Mouse (Mus musculus) adipocyte (in vitro differentiated cells): ENCODE results near the gene Cep97.
"Not testable (repeated sequence)": the region's sequence is repeated elsewhere in the genome, so short reads cannot be mapped to it uniquely, and the experiment has no call there.

Experiments used
- DNase-seq: peaks from one replicate; pipeline ENCODE4 v3.0.0-alpha.2; 2016; ENCODE audit warnings: low spot score

Gene Cep97

DNA sequence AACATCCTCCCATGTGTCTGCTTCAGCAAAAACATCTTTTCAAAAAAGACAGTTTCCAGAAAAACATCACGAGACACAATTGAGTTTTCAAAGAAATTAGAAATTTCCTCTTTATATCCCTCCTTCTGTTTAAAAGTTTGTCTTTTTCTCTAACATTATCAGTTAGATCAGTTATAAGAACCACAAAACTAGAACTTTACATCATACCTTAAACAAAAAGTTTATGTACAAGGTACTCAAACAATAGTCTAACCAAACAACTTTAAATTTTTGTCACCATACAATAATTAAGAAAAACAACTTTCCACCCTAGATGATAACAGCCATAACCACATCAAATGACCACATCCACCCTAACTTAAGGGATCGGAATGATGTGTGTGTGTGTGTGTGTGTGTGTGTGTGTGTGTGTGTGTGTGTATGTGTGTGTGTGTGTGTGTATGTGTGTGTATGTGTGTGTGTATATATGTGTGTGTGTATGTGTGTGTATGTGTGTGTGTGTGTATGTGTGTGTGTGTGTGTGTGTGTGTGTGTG is 13.3 kb upstream of the Cep97 start:
- not testable (repeated sequence) for DNase-seq

DNA sequence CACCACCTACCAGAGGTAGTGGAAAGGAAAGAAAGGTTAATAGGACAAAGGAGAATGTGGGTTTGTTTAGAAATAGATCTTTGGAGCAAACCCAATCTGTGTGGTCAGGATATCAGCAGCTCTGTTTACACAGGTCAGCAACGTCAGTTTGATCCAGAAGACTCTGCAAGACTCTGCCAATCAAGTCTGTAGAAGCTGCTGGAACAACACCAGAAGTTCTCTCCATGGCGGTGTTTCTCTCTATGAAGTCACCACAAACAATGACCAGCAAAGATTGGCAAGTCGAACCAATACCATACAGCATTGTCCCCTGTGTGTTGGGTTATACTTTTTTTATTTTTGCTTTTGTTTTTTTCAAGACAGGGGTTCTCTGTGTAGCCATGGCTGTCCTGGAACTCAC is 12.6 kb upstream of the Cep97 start:
- DNase-seq: no peak

DNA sequence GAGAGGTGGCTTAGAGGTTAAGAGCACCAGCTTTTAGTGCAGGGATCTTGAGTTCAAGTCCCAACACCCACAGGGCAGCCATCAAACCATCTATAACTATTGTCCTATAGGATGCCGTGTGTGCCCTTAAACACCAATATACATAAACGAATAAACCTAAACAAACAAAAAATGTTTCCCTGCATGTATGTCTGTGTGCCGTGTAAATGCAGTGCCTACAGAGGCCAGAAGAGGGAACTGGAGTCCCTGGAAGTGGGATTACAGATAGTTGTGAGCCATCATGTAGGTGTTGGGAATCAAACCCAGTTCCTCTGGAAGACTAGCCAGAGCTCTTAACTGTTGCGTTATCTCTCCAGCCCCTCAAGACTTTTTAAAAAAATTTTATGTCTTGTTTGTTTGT is 6.1 kb upstream of the Cep97 start:
- no peak for DNase-seq

DNA sequence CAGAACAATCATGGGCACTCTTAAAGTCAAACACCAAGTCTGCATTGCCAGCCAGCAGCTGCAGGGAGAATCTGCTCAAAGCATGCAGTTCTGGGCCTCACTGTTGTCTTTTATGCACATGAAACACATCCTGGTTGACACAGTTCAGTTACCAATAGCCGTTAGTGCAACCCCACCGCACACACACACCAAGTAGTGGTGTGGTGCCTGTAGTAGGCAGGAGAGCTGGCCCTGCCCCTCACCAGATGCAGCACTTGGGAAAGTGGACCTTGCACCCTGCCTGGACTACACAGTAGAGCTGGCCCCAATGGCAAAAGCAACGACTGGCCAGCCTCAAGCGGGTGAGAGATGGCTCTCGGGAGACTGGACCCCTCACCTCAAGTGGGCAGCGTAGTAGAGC is 5.0 kb upstream of the Cep97 start:
- DNase-seq: no peak

DNA sequence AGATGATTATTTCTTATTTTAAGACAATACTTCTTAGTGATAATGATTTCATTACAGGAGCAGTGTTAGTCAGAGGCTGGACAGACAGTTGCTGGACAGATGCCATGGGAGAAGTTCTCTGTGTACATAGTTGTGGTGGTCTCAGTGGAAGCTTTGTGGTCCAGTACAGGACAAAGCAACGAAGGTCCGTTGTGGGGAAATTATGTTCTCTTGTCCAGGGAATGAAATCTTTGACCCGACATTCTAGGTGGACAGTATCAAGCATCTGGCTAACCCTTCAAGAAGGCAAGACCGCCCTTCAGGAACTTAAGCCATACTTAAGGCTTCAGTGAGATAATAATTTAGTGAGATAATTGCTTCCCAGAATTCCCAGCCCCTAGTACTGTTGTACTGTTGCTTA is 4.1 kb upstream of the Cep97 start:
- no peak for DNase-seq

DNA sequence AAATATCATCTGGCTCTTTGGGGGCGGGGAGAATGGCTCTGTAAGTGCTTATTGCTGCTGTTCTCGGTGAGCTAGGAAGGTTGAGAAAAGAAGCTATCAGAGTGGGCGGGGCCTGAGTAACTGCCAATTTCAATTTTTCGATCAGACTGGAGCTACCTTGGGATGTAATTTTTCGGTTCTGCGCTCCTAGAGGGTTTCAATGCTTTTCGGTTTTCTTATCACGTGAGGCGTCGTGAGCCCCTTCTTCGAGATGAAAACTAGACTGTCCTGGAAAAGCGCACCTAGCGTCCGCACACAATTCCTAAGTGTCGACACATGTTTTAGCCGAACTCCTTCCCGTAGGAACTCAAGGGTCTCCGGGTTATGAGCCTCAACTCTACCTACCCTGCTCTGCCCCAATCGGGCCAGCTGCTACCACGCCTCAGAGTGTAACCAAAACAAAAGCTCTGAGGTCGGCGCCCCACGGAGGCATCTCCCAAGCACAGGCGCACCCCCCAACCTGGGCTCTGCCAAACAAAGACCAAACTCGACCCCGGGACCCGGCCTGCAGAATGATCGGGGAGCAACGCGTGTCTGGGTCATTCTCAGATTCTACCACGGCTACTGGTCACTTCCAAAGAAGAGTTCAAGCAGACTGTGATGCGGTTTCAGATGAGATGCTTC is 843 bp downstream of the Cep97 start:
- peak; percentile 28 for DNase-seq

DNA sequence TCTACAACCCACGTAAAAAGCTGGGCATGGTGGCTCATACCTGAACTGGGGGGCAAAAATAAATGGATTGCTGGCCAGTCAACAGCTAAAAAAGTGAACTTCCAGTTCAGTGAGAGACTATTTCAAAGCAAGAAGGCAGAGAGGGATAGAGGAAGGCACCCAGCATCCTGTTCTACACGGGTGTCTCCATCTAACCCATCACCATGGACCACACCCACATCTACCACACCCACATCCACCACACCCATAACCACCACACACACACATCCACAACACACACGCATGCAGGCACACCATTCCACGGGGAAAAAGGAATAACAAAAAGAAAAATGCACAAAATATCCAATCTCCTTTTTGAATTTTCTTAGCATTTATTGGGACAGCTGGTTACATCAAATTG is 10.6 kb downstream of the Cep97 start:
- DNase-seq: no peak

DNA sequence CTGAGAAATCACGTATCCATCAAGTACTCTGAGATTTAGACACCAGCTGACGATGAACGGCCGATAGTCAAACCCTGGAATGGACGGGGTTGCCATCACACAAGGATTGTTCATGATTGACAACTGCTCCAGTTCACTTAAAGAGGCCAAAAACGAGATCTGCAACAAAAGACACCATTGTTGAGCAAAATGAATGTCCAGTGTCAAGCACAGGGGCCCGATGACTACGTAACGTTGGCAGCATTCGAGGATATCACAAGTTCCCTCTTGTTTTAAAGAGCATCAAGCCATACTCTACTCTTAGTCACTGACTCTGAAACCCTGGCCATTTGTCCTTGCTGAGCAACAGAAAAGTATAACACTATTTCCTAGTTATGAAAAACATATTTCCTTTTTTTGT is 12.6 kb downstream of the Cep97 start:
- no peak for DNase-seq

DNA sequence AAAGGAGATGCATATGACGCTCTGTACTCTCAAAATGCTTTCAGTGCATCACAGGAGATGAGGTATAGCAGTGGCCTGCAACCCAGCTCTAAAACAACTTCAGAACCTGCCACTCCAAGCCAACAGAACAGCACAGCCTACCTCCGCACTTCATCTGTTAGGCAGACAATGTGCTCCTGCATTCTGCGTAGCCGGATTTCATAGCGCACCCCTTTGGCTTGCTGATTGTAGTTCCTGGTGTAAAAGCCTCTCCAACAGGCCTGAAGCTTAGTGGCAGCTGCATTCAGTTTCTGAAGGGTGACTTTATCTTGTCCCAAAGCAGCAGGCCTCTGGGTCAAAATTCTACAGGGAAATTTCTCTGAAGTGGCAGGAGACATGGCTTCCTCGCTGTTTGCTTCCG is 19.9 kb downstream of the Cep97 start:
- no peak for DNase-seq

DNA sequence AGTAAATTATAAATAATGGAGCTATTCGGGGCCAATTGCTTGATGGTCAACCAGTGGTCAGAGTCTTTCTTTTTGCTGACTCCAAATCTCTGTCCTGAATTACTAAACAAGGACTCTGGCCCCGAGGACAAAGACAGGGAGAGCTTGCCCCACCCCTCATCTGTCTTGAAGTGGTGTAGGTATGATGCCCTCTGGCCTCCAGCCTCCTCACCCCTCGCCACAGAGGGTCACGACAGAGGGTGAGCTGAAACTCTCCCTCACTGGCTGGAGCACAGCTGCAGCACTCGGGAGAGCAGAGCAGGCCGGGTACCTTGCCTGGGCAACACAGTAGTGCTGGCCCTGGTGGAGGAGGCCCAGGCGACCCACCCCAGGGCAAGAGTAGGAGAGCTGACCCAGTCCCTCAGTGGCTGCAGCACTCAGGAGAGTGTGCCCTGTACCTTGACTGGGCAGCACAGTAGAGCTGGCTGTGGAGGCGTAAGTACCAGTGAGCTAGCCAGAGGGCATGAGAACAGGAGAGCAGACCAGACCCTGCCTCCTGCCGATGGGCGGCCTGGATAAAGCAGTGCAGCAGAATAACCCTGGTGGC is 24.4 kb downstream of the Cep97 start:
- no peak for DNase-seq

DNA sequence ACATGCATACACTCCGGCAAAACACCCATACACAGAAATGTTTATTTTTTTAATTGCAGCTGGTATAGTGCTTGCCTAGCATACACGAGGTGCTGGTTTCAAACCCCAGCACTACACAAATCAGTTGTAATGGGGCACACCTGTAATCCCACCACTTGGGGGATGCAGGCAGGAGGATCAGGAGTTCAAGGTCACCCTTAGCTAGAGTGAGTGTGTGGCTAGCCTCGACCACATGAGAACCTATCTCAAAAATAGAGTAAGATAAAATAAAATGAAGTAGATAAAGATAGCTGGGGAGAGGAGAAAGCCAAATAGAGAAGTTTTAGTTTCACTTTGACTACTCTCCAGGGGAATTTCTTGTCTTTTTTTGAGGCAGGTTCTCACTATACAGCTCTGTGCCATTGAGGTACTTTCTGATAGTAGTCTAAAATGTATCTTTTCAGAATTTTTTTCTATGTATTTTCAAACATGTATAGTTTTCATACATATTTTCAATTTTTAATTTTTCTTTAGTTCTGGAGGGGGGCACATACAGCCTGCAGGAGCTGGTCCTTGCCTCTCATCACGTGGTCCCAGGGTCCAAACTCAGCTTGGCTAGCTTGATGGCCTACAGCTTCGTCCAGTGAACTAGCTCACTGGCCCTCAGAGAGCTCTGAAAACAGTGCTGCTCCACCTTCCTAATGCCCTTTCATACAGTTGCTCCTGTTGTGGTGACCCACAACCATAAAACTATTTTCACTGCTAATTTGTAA is 27.6 kb downstream of the Cep97 start:
- no peak for DNase-seq

DNA sequence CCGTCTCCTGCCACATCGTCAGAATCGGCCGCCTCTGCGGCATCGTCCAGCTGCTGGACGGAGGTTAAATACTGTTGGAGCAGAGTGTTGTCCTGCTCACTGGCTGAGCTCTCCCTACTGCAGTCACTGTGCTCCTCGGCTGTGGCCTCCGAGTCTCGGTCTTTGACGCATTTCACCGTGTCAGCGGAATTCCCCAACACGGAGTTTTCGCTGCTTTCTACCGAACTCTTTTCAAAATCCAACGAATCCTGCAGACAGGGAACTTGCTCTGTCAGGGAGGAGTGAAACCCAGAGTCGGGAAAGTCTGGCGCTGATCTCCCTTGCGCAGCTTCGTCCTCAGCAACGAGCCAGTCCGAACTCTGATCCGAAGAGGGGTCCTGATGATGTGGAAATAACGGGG is 29.3 kb downstream of the Cep97 start:
- no peak for DNase-seq

DNA sequence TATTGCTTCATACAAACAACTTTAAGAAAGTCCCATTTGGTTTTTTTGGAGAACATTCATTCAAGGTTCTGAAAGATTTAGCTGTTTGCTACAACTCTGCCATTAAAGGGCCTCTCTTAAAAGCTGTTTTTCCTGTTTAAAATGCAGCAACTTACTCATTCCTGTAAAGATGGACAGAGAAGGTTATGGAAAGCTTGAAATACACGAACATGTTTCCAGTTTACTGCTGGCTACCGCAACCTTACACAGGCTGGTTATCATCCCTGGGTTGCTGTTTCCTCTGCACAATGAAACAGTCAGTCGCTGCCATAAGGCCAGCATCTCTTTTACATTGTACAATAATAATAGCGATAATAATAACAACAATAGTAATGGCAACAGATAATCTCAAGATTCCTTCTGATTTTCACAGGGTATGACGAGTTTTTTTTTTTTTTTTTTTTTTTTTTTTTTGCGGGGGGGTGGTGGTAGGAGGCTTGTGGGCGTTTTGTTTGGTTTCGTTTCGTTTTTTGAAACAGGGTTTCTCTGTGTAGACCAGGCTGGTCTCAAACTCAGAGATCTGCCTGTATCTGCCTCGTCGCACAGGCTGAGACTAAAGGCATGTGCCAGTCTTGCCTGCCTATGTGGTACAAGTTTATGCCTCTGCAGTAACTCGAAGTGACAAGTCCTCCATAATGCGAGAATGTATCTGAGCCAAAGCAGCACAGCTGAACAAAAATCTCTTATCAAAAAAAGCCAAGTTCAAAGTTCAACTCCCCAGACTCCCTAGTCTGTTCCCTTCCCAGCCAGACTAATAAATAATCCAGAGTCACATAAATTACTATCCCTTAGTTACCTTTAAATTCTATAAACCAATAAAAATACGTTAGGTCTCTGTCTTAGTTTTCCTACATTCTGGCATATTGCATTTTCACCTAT is 32.6 kb downstream of the Cep97 start:
- no peak for DNase-seq

DNA sequence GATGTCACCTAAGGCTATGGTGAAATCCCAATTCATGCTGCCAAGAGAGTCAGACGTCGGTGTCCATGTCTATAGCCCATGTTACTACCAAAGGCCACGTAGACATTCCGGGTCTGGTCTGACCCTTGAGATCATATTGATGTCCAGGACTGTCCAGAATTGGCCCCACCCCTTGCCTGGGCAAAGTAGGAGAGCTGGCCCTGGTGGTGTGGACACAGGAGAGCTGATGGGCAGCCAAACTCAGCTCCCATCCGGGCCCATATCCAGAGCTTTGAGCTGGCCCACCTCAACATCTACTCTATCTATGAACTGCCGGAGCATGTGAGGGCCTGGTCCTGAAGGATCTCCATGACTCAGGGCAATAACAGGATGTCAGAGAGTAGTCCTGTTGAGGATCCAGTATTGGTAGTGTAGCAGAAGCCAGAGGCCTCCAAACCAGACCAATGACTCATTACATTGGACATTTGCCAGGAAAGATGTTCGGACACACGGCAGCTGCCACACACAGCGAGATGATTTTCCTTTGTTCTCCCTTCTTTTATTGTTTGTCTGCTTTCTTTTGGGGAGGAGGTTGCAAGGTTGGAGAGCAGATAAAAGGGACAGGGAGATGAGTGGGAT is 36.2 kb downstream of the Cep97 start:
- DNase-seq: peak; percentile 57

DNA sequence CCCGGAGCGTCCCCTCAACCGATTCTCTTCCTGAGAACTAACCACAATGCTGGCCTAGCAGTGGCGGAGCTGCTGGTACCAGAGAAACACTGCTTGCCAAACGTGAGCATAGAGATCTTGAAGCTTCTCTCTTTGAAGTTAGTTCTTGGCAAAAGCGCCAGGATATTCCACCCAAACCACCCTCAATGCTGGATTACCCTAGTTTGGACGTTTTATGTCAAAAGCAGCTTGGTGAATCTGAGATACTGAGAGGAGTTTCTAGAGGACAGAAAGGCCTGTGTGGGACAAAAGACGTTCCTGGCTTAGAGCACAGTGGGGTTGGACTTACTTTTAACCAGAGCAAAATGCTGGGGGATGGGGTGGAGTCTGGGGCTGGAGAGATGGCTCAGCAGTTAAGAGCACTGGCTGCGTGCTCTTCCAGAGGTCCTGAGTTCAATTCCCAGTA is 39.0 kb downstream of the Cep97 start:
- DNase-seq: no peak

DNA sequence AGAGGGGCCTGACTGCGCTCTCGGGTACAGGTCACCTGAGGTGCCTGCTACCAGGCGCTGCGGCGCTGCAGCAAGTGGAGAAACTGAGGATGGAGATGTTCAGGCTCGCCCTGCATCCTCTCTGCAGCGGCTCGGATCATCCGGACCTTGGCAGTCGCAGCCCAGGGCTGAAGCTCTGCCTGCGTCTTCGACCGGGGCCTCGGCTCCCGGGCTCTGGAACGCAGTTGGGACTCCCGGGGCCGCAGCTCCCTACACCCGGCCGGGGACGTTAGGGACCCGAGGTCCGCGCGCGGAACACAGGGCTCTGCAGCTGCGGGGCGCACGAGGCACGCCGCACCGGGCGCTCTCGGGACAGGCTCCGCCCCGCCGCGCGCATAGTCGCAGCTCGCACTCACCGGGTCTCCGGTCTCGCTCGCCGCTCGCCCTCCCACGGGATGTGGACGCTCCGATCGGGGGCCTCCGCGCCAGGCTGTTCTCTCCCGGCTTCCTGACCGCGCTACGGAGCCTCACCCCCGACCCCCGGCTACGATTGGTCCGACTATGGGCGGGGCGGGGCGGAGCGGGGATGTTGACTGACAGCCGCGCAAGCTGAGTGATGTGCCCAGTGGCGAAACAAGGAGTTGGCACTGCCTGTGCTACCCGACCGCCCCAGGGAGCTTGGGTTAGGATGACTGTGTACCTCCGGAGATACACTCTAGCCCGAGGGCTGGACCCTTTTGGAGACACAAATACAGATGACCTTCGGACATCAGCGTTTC is 39.6 kb downstream of the Cep97 start, which contains the start of gene Nxpe3:
TSS of gene Nxpe3 (minus strand) at position 393 of the 758 bp plus-strand sequence.
- DNase-seq: peak; percentile 88

DNA sequence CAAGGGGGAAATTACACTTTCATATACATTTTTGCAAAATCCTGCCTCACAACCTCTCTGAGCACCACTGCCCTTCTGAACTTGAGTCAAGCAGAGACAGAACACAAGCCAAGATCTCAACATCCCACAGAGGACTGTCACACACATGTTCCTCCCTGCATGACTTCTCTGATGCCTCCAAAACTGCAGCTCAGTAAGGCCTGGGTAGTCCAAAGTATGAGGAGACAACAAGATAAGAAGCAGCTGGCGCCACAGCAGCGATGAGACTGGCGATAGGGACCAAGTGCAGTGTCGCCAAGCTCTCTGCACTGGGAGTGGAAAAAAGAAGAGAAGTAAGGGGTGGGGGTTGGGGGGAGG is 40.1 kb downstream of the Cep97 start:
- DNase-seq: peak; percentile 21

DNA sequence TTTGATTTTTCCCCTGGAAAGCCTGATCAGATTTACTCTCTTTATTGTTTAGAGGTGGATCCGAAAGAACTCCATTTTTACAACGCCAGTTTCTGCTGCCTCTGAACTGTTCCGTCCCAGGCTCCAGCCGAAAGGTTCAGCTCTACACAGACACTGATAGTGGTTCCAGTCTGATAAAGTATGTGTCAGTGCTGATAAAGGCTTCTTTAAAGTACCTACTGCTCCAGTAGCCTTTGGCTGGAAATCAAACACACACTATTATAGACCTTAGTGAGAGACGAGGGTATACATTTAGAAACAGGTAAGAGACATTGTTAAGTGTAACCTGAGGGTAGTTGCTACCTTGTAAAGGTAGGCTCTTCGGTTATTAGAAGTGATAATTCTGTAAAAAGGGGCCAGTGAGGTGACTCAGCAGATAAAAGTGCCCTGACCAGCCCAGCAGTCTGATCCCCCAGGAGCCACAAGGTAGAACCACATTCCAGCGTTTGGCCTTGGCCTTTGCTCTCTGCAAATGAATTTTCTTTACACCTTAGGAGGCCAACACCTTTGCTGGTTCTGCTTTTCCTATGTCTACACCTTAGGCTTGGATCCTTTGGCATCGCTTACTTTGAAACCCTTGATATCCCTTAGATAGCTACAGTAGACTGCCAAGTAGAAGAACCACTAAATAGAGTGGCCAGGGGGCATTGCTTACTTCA is 41.1 kb downstream of the Cep97 start:
- DNase-seq: no peak

DNA sequence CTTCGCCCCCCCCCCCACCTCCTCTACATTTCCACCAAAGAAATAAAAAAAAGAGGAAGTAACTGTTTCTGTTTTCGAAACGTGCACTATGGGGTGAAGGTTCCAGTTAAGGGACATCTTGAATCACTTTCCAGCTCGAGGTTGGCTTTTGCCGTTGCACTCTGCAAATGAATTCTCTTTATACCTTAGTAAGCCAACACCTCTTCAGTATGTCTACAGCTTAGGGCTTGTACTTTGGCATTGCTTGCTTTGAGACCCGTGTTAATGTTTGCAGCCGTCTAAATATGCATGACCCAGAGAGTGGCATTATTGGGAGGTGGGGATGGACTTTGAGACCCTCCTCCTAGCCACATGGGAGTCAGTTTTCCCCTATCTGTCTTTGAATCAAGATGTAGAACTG is 42.2 kb downstream of the Cep97 start:
- no peak for DNase-seq

DNA sequence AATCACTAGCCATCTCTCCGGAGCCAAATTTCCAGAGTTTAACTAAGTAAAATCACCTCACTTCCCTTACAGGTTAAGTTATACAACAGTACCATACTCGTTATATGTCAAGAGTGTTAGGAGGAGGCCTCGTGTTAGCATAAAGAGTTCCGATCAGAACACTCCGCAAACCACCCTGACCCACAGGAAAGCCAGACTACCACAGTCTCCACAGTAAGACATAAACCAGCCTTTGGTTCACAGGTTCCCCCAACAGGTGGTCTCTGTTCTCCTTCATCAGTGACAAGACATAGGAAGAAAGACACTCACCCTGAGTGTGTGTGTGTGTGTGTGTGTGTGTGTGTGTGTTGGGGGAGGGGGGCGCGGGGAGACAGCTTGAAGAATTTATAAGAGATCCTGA is 43.3 kb downstream of the Cep97 start:
- DNase-seq: no peak
